Mouse (Mus musculus) naive thymus-derived CD4-positive, alpha-beta T cell, adult 2 months (primary cell): ENCODE data around the gene Slc30a9.
A peak's percentile ranks its signal among the peaks of the same experiment; 100 is the strongest.

ENCODE experiments used
- DNase-seq: peaks from one replicate; pipeline ENCODE4 v3.0.0-alpha.2; 2011; ENCODE audit warnings: low read depth

Gene Slc30a9

GRCm38 (mm10) chr5:67312522-67312851 lies 5.7 kb downstream of the Slc30a9 start:
- no peak for DNase-seq

- DNase-seq, result no peak
Observed at GRCm38 (mm10) chr5:67321656-67322268, 15.0 kb downstream of the Slc30a9 start.

GRCm38 (mm10) chr5:67324032-67324431 lies 17.3 kb downstream of the Slc30a9 start:
- DNase-seq, result no peak

- DNase-seq, result no peak
Observed at GRCm38 (mm10) chr5:67340811-67341210, 34.1 kb downstream of the Slc30a9 start.

GRCm38 (mm10) chr5:67347060-67347459 lies 40.3 kb downstream of the Slc30a9 start:
- no peak for DNase-seq

GRCm38 (mm10) chr5:67348949-67349348 lies 42.2 kb downstream of the Slc30a9 start:
- DNase-seq, result no peak

GRCm38 (mm10) chr5:67362316-67362715 lies 55.6 kb downstream of the Slc30a9 start:
- no peak for DNase-seq

- DNase-seq, result no peak
Observed at GRCm38 (mm10) chr5:67362931-67363330, 56.2 kb downstream of the Slc30a9 start.

- no peak for DNase-seq
Observed at GRCm38 (mm10) chr5:67377044-67377621, 70.4 kb downstream of the Slc30a9 start.

GRCm38 (mm10) chr5:67381690-67382089 lies 74.9 kb downstream of the Slc30a9 start:
- no peak for DNase-seq

- DNase-seq, result no peak
Observed at GRCm38 (mm10) chr5:67382556-67382955, 75.8 kb downstream of the Slc30a9 start.

GRCm38 (mm10) chr5:67393951-67394350 lies 87.2 kb downstream of the Slc30a9 start:
- DNase-seq, result peak; percentile 58

- peak; percentile 48 for DNase-seq
Observed at GRCm38 (mm10) chr5:67395211-67395851, 88.6 kb downstream of the Slc30a9 start.

GRCm38 (mm10) chr5:67397186-67397585 lies 90.4 kb downstream of the Slc30a9 start:
- no peak for DNase-seq

GRCm38 (mm10) chr5:67399876-67400607 lies 93.3 kb downstream of the Slc30a9 start:
- no peak for DNase-seq

- DNase-seq, result no peak
Observed at GRCm38 (mm10) chr5:67400608-67401480, 94.1 kb downstream of the Slc30a9 start.

GRCm38 (mm10) chr5:67401612-67402011 lies 94.9 kb downstream of the Slc30a9 start:
- DNase-seq, result no peak

GRCm38 (mm10) chr5:67404380-67404779 lies 97.6 kb downstream of the Slc30a9 start:
- peak; percentile 46 for DNase-seq

GRCm38 (mm10) chr5:67404919-67405318 lies 98.2 kb downstream of the Slc30a9 start:
- peak; percentile 32 for DNase-seq
